Mouse (Mus musculus) ES-Bruce4 (cell line): Measurements from ENCODE around the gene Ccl7.

ENCODE experiments used
- CTCF ChIP-seq: IDR thresholded peaks from one replicate; pipeline ENCODE4 v1.8.1; 2011; ENCODE audit warnings: low read depth, low read length
- EP300 ChIP-seq: IDR thresholded peaks from 2 replicates; pipeline ENCODE4 v1.6.1; 2011; ENCODE audit warnings: low read depth, low read length; ENCODE audit not compliant: insufficient read depth
- POLR2A ChIP-seq: IDR thresholded peaks from one replicate; pipeline ENCODE4 v1.8.1; 2011; ENCODE audit warnings: low read length; ENCODE audit not compliant: insufficient read depth

DNA sequence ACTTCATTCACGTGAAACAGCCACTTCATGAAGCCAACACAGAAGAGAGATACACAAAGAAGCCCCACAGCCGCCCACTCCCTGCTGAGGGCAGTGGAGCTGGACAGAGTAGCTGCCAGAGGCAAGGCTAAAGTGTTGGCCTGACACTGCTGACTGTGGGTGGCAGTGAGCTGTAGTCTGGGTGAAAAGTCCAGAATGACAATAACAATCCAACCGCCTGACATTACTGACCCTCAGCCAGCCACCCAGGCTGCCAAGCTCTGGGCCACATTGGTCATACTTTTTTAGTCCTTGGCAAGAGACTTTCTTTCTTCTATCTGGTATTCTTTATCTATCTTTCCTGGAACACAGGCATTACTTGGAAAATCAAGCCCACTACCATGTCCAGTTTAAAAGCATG is 25.6 kb downstream of the Ccl7 start:
- no peak for TF ChIP-seq POLR2A
- no peak for TF ChIP-seq CTCF
- TF ChIP-seq EP300, result no peak
